Mouse (Mus musculus): ENCODE measurements at regions not wholly inside any gene's neighbourhood (a gene's known extent, or its start where the extent isn't known, plus 50 kb on each side); places are given as distances from the start of the nearest gene placed in this dataset.

GRCm38 (mm10) chr8:44819270-44819669 is 116.0 kb upstream of the Fat1 start:
- TF ChIP-seq CTCF (IDR thresholded peaks at IDR 0.05; ENCODE audit: low read depth) (no peak), EP300 (IDR thresholded peaks at IDR 0.05; ENCODE audit: low read depth) (no peak)

Measured in liver, embryonic 14.5 days (tissue).